8 mouse cellular contexts compared by ENCODE assay signal in genomic region chr3:135581606-135582117, GRCm38 (mm10).
A peak's percentile ranks its signal among the peaks of the same experiment; 100 is the strongest.
DNase-seq lines count a peak whose midpoint lies in the region; TF ChIP-seq lines count a peak whose summit lies in the region.

No protein-coding gene starts in this region.

- intact Hi-C loops in gastrocnemius, postnatal 36 days (cut with DNase I): loop anchor here (2.0 to 5.0 kb wide), 2 partner anchors 181 to 299 kb away; partner anchors contain the start of gene Bdh2

- peak; percentile 18 for DNase-seq in kidney, adult 2 months
- DNase-seq in kidney, adult 8-10 months: no peak
- peak; percentile 37 for DNase-seq in MEL (ENCODE audit: low read depth, low spot score)
- peak; percentile 53 for DNase-seq in embryonic facial prominence, embryonic 10.5 days (ENCODE audit: low spot score)
- DNase-seq in hindbrain, embryonic 10.5 days (ENCODE audit: low spot score): peak; percentile 46
- DNase-seq in lung, postnatal 4 days: peak; percentile 29 to 42
- peak; percentile 41 for DNase-seq in thymus, adult 2 months
- DNase-seq in gastrocnemius, postnatal 36 days: no peak

- WGBS in kidney, adult 2 months: 39% methylated on average over 10 of the region's 10 CpGs
- 19% methylated on average over 10 of the region's 10 CpGs for WGBS in embryonic facial prominence, embryonic 10.5 days
- 13% methylated on average over 10 of the region's 10 CpGs for WGBS in hindbrain, embryonic 10.5 days
- WGBS in thymus, adult 2 months: 8% methylated on average over 10 of the region's 10 CpGs

- H3K27ac ChIP-seq in kidney, adult 2 months (ENCODE audit: insufficient read depth, low read depth, low read length): no peak overlapping the region
- H3K27ac ChIP-seq in MEL (ENCODE audit: control insufficient read depth, low read depth, low read length): no peak overlapping the region
- peak overlapping the region; percentile 76 for H3K27ac ChIP-seq in embryonic facial prominence, embryonic 10.5 days (replicated peaks)
- peak overlapping the region; percentile 74 for H3K27ac ChIP-seq in hindbrain, embryonic 10.5 days
- H3K27ac ChIP-seq in thymus, adult 2 months (ENCODE audit: control insufficient read depth, insufficient read depth, low read length): no peak overlapping the region

- H3K9me3 ChIP-seq in MEL (replicated peaks; ENCODE audit: insufficient read depth, low read length): no peaks in the 10 kb centered on the region
- no peaks in the 10 kb centered on the region for H3K9me3 ChIP-seq in embryonic facial prominence, embryonic 10.5 days
- H3K9me3 ChIP-seq in hindbrain, embryonic 10.5 days: no peaks in the 10 kb centered on the region

- no peaks in the 10 kb centered on the region; the same call in 1 of the 2 replicates for H3K36me3 ChIP-seq in kidney, adult 2 months (ENCODE audit: control insufficient read depth, insufficient read depth, low read length)
- H3K36me3 ChIP-seq in MEL (ENCODE audit: control insufficient read depth in 1 of 2, insufficient read depth in 2 of 2, low read length in 2 of 2): peaks cover 0 to 4% of the 10 kb centered on the region in 2 experiments; a peak in 2 of 4 replicates
- peaks cover 22% of the 10 kb centered on the region for H3K36me3 ChIP-seq in embryonic facial prominence, embryonic 10.5 days (replicated peaks)
- peaks cover 21% of the 10 kb centered on the region for H3K36me3 ChIP-seq in hindbrain, embryonic 10.5 days
- peaks cover 6% of the 10 kb centered on the region for H3K36me3 ChIP-seq in thymus, adult 2 months (ENCODE audit: control insufficient read depth, insufficient read depth, low read length)

- no peak overlapping the region for H3K4me3 ChIP-seq in kidney, adult 2 months (ENCODE audit: insufficient read depth, low read depth, low read length)
- H3K4me3 ChIP-seq in MEL (ENCODE audit: control insufficient read depth in 1 of 2, insufficient read depth in 1 of 2, low read depth in 2 of 2, low read length in 2 of 2): no peak overlapping the region
- no peak overlapping the region for H3K4me3 ChIP-seq in embryonic facial prominence, embryonic 10.5 days
- no peak overlapping the region for H3K4me3 ChIP-seq in hindbrain, embryonic 10.5 days
- H3K4me3 ChIP-seq in thymus, adult 2 months (ENCODE audit: control insufficient read depth, insufficient read depth, low read length): no peak overlapping the region

- H3K9ac ChIP-seq in MEL (ENCODE audit: control insufficient read depth, low read depth, low read length, poor library complexity, severe bottlenecking): no peak overlapping the region

- H3K4me1 ChIP-seq in kidney, adult 2 months (ENCODE audit: control insufficient read depth, insufficient read depth, low read length): no peaks in the 10 kb centered on the region
- peaks cover 0 to 4% of the 10 kb centered on the region in 2 experiments; a peak in 2 of 4 replicates for H3K4me1 ChIP-seq in MEL (ENCODE audit: control insufficient read depth in 1 of 2, insufficient read depth in 2 of 2, low read length in 2 of 2)
- peaks cover 34% of the 10 kb centered on the region for H3K4me1 ChIP-seq in embryonic facial prominence, embryonic 10.5 days
- peaks cover 21% of the 10 kb centered on the region for H3K4me1 ChIP-seq in hindbrain, embryonic 10.5 days (replicated peaks)
- peaks cover 42% of the 10 kb centered on the region for H3K4me1 ChIP-seq in thymus, adult 2 months (replicated peaks; ENCODE audit: control insufficient read depth, insufficient read depth, low read length)

- TF ChIP-seq CTCF in kidney, adult 2 months (conservative IDR thresholded peaks at IDR 0.05; ENCODE audit: insufficient read depth, insufficient read length, low read depth, low read length): peak; percentile 60; the same call in 1 of the 2 replicates
- TF ChIP-seq CTCF in MEL (IDR thresholded peaks at IDR 0.05 in 2 of 3, conservative IDR thresholded peaks at IDR 0.05 in 1 of 3; ENCODE audit: control insufficient read depth in 1 of 3, insufficient read depth in 1 of 3, low read depth in 2 of 3, low read length in 3 of 3, poor library complexity in 1 of 3, severe bottlenecking in 1 of 3): peak in 2 of 3 experiments; percentile 15 to 31; a peak in 3 of 6 replicates
- no peak for TF ChIP-seq CTCF in thymus, adult 2 months (IDR thresholded peaks at IDR 0.05; ENCODE audit: borderline replicate concordance, control insufficient read depth, extremely low read depth, insufficient read depth, low read length, poor library complexity)

- H3K27me3 ChIP-seq in kidney, adult 2 months (replicated peaks; ENCODE audit: control insufficient read depth, insufficient read depth, low read length): no peaks in the 10 kb centered on the region
- no peaks in the 10 kb centered on the region for H3K27me3 ChIP-seq in MEL (ENCODE audit: control insufficient read depth in 1 of 2, insufficient read depth in 2 of 2, low read length in 2 of 2)
- no peaks in the 10 kb centered on the region for H3K27me3 ChIP-seq in embryonic facial prominence, embryonic 10.5 days (replicated peaks; ENCODE audit: low read depth, poor library complexity, severe bottlenecking)
- H3K27me3 ChIP-seq in hindbrain, embryonic 10.5 days (ENCODE audit: insufficient read depth, poor library complexity, severe bottlenecking): no peaks in the 10 kb centered on the region
- H3K27me3 ChIP-seq in thymus, adult 2 months (ENCODE audit: control insufficient read depth, insufficient read depth, low read length): no peaks in the 10 kb centered on the region

- no peaks in the 10 kb centered on the region for H3K79me2 ChIP-seq in MEL (ENCODE audit: control insufficient read depth, insufficient read depth, low read length, poor library complexity)

- TF ChIP-seq RAD21 in MEL (IDR thresholded peaks at IDR 0.05; ENCODE audit: low read depth, low read length): peak; percentile 31

- TF ChIP-seq EP300 in MEL (IDR thresholded peaks at IDR 0.05; ENCODE audit: low read depth in 1 of 2, low read length in 2 of 2): no peak

- no peak for TF ChIP-seq POLR2A in kidney, adult 2 months (IDR thresholded peaks at IDR 0.05; ENCODE audit: low read depth, low read length)
- TF ChIP-seq POLR2A in MEL (IDR thresholded peaks at IDR 0.05; ENCODE audit: control insufficient read depth in 1 of 2, insufficient read depth in 1 of 2, low read depth in 1 of 2, low read length in 2 of 2, poor library complexity in 1 of 2): no peak
- TF ChIP-seq POLR2A in thymus, adult 2 months (IDR thresholded peaks at IDR 0.05; ENCODE audit: control insufficient read depth, extremely low read depth, insufficient read depth, low read length, poor library complexity): no peak

TF ChIP-seq in MEL, 35 proteins besides CTCF, POLR2A, EP300 and RAD21:
- TF ChIP-seq SIN3A (IDR thresholded peaks at IDR 0.05; ENCODE audit: low read length) (no peak), MAZ (IDR thresholded peaks at IDR 0.05; ENCODE audit: low read depth, low read length) (no peak), NELFE (IDR thresholded peaks at IDR 0.05; ENCODE audit: low read depth, low read length) (no peak), ELF1 (IDR thresholded peaks at IDR 0.05; ENCODE audit: low read depth, low read length) (no peak), POLR2AphosphoS5 (IDR thresholded peaks at IDR 0.05; ENCODE audit: borderline replicate concordance, low read depth, low read length) (no peak), MXI1 (IDR thresholded peaks at IDR 0.05; ENCODE audit: low read depth, low read length) (no peak)

Comparison
In these comparisons a context has a peak if more than half of its experiments do, and no peak if none do; other contexts are left out.
1. DNase-seq: peak in kidney, adult 2 months (single experiment), MEL (single experiment), embryonic facial prominence, embryonic 10.5 days (single experiment), hindbrain, embryonic 10.5 days (single experiment), lung, postnatal 4 days (2 of 2) and thymus, adult 2 months (single experiment); none in kidney, adult 8-10 months (0 of 2) and gastrocnemius, postnatal 36 days (0 of 2).
2. H3K27ac ChIP-seq: peak in embryonic facial prominence, embryonic 10.5 days (single experiment) and hindbrain, embryonic 10.5 days (single experiment); none in kidney, adult 2 months (single experiment), MEL (single experiment) and thymus, adult 2 months (single experiment).